Mouse (Mus musculus): ENCODE results near the gene Grip1.

Gene Grip1

DNA sequence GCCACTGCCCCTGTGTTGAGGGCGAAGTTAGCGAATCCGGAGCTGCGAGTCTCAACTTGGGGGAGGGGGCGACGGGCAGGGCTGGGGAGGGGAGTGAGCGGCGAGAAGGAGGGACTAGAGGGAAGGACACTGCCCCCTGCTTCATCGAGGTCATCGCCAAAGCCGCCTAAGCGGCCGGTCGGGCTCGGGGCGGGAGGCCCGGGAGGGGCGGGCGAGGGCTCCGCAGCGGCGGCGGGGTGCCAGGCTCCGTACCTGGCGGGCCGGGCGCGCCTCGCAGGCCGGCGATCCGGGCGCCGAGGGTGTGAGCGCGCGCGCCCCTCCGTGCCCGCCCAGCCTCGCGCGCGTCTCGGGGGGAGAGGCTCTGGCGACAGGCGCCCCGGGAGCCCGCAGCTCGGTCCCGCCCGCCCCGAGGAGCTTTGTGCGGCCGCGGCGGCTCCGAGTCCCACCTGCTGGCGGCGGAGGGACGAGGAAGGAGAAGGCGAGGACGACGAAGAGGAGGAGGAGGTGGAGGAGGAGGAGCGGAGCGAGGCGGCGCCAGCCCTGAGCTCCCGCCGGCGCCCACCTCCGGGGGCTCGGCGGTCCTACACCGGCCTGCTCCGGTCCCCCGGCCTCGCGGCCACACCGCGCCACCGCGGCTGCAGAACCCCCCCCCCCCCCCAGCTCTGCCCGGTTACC lies at the start of gene Grip1:
Gene Grip1 (plus strand): TSS at position 400 of the 675 bp plus-strand sequence.
- DNase-seq (ENCODE audit: low read depth, low spot score), result no peak

GRCm38 (mm10) chr10:119405103-119405502 lies 48.5 kb upstream of the Grip1 start:
- DNase-seq (ENCODE audit: low read depth, low spot score), result no peak

DNA sequence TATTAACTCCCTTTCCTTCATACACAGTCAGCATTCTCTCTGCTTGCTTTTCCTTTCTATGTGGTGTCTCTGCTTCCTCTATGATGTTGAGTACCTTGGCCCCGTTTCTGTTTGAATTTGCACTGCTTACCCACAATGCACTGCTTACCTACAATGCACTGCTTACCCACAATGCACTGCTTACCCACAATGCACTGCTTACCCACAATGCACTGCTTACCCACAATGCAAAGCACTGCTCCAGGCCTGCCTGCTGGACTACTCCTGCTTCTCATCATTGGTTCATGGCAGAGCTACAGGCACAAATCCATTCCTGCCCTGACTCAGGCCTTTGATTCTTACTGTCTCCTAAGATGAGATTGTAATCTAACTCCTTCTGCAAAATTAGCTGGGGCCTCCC lies 48.0 kb upstream of the Grip1 start:
- no peak for DNase-seq (ENCODE audit: low read depth, low spot score)

GRCm38 (mm10) chr10:119408327-119408726 lies 45.3 kb upstream of the Grip1 start:
- no peak for DNase-seq (ENCODE audit: low read depth, low spot score)

GRCm38 (mm10) chr10:119413238-119413637 lies 40.4 kb upstream of the Grip1 start:
- no peak for DNase-seq (ENCODE audit: low read depth, low spot score)

GRCm38 (mm10) chr10:119415106-119415505 lies 38.5 kb upstream of the Grip1 start:
- DNase-seq (ENCODE audit: low read depth, low spot score), result no peak

- DNase-seq (ENCODE audit: low read depth, low spot score), result no peak
These were observed 32.2 kb upstream of the Grip1 start for GRCm38 (mm10) chr10:119421418-119421817.

DNA sequence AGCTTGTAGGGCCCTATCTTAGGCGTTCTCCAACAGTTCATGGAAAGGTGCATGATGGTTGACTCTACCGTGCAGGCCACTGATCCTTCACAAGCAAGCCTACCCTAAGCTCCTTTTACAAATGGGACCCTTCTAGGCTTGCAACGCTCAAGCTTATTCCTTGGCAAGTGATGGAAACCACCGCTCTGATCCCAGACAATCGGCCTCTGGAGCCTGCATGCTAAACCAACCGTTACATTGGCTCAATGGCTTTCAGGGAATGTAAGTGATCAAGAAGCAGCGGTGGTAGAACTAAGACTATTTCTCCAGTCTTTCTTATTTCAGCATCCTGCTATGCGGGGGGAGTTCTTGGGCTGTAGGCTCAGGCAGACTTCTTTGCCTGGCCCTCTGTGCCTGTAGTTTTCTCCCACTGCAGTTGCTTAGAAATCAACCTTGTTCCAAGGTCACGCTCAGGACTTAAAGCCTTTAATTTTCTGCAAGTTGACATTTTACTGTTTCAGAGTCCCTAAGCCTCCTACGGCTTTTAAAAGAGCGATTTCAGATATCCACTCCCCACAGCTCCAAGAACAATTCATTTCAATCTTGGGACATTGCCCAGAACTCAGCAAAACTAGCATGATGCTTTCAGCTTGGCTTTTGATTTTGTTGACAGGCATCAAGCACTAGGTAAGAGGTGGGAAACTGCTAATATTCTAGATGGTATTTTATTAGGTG lies 29.7 kb upstream of the Grip1 start:
- no peak for DNase-seq (ENCODE audit: low read depth, low spot score)

GRCm38 (mm10) chr10:119427653-119428052 lies 26.0 kb upstream of the Grip1 start:
- no peak for DNase-seq (ENCODE audit: low read depth, low spot score)

GRCm38 (mm10) chr10:119428106-119428505 lies 25.5 kb upstream of the Grip1 start:
- DNase-seq (ENCODE audit: low read depth, low spot score), result no peak

DNA sequence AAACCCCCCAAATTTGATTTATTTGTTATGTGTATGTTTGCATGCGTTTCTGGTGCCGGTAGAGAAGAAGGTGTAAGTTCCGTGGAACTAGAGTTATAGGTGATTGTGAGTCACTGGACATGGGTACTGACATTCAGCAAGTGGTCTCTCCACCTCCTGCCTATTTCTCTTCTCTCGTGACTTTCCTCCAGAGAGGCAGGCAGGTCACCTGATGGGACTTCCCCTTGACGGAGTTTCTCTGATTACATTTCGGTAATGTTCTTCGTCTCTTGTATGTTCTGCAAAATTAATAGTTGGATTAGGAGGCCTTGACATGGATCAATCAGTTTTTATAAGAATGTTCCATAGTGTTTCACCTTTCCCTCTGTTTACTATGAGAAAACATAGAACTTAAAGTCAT lies 23.4 kb upstream of the Grip1 start:
- no peak for DNase-seq (ENCODE audit: low read depth, low spot score)

- no peak for DNase-seq (ENCODE audit: low read depth, low spot score)
These were observed 21.8 kb upstream of the Grip1 start for GRCm38 (mm10) chr10:119431801-119432200.

GRCm38 (mm10) chr10:119435818-119436217 lies 17.8 kb upstream of the Grip1 start:
- DNase-seq (ENCODE audit: low read depth, low spot score), result no peak

GRCm38 (mm10) chr10:119437319-119437718 lies 16.3 kb upstream of the Grip1 start:
- no peak for DNase-seq (ENCODE audit: low read depth, low spot score)

DNA sequence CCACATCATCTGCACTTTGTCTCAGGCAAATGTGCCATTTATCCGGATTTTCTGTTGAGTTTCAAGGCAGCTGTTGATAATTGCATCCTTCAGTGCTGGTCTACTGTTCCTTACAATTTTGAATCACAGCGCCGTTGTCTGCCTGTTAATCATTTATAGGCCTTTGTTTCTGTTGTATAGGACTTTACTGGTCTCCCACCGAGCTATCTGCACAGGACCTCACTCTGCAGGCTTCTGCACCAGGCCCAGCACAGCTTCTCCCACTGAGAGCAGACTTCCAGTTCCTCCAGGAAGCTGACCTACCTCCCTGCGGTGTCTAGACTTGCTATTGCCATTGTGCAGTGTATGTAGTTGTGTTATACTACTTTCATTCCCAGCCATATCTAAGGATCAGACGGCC lies 11.9 kb upstream of the Grip1 start:
- DNase-seq (ENCODE audit: low read depth, low spot score), result no peak

- DNase-seq (ENCODE audit: low read depth, low spot score), result no peak
These were observed 6.2 kb upstream of the Grip1 start for GRCm38 (mm10) chr10:119447392-119447914.

- no peak for DNase-seq (ENCODE audit: low read depth, low spot score)
These were observed 5.7 kb upstream of the Grip1 start for GRCm38 (mm10) chr10:119447930-119448329.

GRCm38 (mm10) chr10:119452698-119453097 lies 932 bp upstream of the Grip1 start:
- no peak for DNase-seq (ENCODE audit: low read depth, low spot score)

DNA sequence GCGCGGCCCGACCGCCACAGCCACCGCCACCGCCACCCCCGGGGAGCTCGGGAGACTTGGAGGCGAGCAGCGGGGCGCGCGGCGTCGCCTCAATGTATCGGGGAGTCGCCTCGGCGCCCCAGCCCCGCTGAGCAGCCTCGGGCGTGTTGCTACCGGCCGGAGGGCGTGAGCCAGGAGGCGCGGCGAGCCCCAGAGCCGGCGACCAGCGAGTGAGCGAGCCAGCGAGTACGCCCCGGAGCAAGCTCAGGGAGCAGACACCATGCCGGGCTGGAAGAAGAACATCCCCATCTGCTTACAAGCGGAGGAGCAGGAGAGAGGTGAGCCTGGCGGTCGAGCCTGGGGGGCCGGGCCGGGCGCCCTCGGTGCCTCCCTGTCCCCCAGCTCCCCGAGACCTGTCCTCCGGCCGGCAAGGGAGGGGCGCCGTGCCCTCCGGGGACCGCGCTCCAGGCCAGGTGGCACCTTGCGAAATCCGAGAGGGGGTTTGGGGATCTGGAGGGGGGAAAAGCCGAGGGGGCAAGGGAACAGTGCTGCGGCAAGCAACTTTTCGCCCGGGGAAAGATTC lies 557 bp downstream of the Grip1 start:
- no peak for DNase-seq (ENCODE audit: low read depth, low spot score)

- no peak for DNase-seq (ENCODE audit: low read depth, low spot score)
These were observed 1.3 kb downstream of the Grip1 start for GRCm38 (mm10) chr10:119454668-119455542.

- DNase-seq (ENCODE audit: low read depth, low spot score), result no peak
These were observed 1.9 kb downstream of the Grip1 start for GRCm38 (mm10) chr10:119455543-119455940.

DNA sequence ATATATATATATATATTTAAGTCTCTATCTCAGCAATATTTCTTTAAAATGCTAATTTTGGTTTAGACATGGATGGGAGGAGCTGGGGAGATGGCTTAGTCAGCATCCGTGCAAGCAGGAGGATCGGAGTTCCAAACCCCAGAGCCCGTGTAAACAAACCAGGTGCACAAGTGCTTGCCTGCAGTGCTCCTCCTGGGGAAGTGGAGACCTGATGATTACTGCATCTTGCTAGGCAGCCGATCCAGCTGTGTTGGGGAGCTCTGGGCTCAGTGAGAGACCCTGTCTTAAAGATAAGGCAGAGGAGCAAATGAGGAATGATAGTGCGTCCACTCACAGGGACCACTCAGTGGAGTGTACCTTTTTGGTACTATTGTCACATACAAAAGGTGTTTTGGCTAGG lies 3.5 kb downstream of the Grip1 start:
- DNase-seq (ENCODE audit: low read depth, low spot score), result no peak

All from WW6 (cell line).